ENCODE assay signal across 8 mouse cellular contexts in the genomic region with DNA sequence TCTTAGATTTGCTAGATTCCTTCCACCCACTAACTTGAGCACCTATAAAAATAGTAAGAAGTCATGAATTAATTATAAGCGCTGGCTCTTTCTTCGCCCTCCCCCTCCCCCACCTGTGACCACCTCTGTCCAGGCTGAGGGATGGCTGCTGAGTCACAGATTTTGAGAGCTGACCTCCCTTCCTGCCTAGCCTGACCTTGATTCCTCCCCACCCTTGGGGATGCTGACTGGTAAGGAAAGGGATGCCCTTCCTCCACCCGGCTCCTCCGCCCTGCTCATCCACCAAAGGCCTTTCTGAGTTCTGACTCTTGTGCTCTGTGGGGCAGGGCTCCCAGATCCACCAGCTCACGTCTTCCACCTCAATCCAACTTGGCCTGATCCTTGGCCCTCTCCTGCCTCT. TPM values are rescaled to one million over a fixed set of nuclear protein-coding genes. Genes with fewer than 3 reads are reported as not detected.
A peak's percentile ranks its signal among the peaks of the same experiment; 100 is the strongest.
DNase-seq lines count a peak whose midpoint lies in the region; ATAC-seq lines count a peak whose summit lies in the region.

No protein-coding gene starts in this region.

- H3K27me3 ChIP-seq in heart, embryonic 14.5 days (ENCODE audit: control insufficient read depth, insufficient read depth, low read length): peaks cover 6% of the 10 kb centered on the region; the same call in 1 of the 2 replicates
- peaks cover 4% of the 10 kb centered on the region; the same call in 1 of the 2 replicates for H3K27me3 ChIP-seq in embryonic facial prominence, embryonic 13.5 days

- H3K9ac ChIP-seq in heart, embryonic 14.5 days (ENCODE audit: low read length): peak overlapping the region; percentile 21; the same call in 1 of the 2 replicates
- peak overlapping the region; percentile 91; the same call in 1 of the 2 replicates for H3K9ac ChIP-seq in embryonic facial prominence, embryonic 13.5 days

- H3K9me3 ChIP-seq in heart, embryonic 14.5 days (ENCODE audit: control insufficient read depth, low read length): no peaks in the 10 kb centered on the region
- H3K9me3 ChIP-seq in embryonic facial prominence, embryonic 13.5 days: no peaks in the 10 kb centered on the region

- no peak for DNase-seq in heart, adult 18-20 months
- DNase-seq in 3T3-L1 (ENCODE audit: low read depth, low spot score): peak; percentile 63
- peak; percentile 31 to 52 for DNase-seq in kidney, postnatal 4 days
- DNase-seq in retina, postnatal 1 day: no peak
- DNase-seq in frontal cortex, postnatal 36 days (ENCODE audit: low spot score in 2 of 2): no peak
- no peak for DNase-seq in retina, embryonic 14.5 days (ENCODE audit: low spot score)

- 0 out of 4 replicates have a peak overlapping the region, but pooled peaks of 1 of the 2 experiments have one; percentile 3 for H3K27ac ChIP-seq in heart, embryonic 14.5 days (replicated peaks in 1 of 2; ENCODE audit: control insufficient read depth in 1 of 2, insufficient read depth in 1 of 2, low read depth in 2 of 2, low read length in 2 of 2)
- H3K27ac ChIP-seq in embryonic facial prominence, embryonic 13.5 days: no peak overlapping the region

- no peak for ATAC-seq in heart, embryonic 14.5 days (ENCODE audit: insufficient number of reproducible peaks, insufficient read depth, low FRiP score, low read depth)
- no peak for ATAC-seq in embryonic facial prominence, embryonic 13.5 days (ENCODE audit: insufficient number of reproducible peaks, insufficient read depth, low FRiP score, low TSS enrichment, low read depth)

- peaks cover 18 to 34% of the 10 kb centered on the region in 2 experiments for H3K4me1 ChIP-seq in heart, embryonic 14.5 days (ENCODE audit: control insufficient read depth in 2 of 2, insufficient read depth in 2 of 2, low read length in 2 of 2)
- peaks cover 46% of the 10 kb centered on the region for H3K4me1 ChIP-seq in embryonic facial prominence, embryonic 13.5 days

- H3K36me3 ChIP-seq in heart, embryonic 14.5 days (ENCODE audit: control insufficient read depth, insufficient read depth, low read length): no peaks in the 10 kb centered on the region
- no peaks in the 10 kb centered on the region for H3K36me3 ChIP-seq in embryonic facial prominence, embryonic 13.5 days

- no peak overlapping the region for H3K4me3 ChIP-seq in heart, embryonic 14.5 days (ENCODE audit: control insufficient read depth in 1 of 2, insufficient read depth in 1 of 2, low read depth in 1 of 2, low read length in 2 of 2)
- no peak overlapping the region for H3K4me3 ChIP-seq in embryonic facial prominence, embryonic 13.5 days

- peak overlapping the region; percentile 76; the same call in 1 of the 2 replicates for H3K4me2 ChIP-seq in heart, embryonic 14.5 days (ENCODE audit: low read length)
- peak overlapping the region; percentile 80 for H3K4me2 ChIP-seq in embryonic facial prominence, embryonic 13.5 days

- 71% methylated on average over 5 of the region's 5 CpGs for WGBS in heart, embryonic 14.5 days
- WGBS in embryonic facial prominence, embryonic 13.5 days: 53% methylated on average over 5 of the region's 5 CpGs

RNA-seq across cellular contexts. Expression of a gene that starts 2.9 kb away (rescaled TPM):
- 10.3 and 10.5 TPM in 2 replicates for polyA plus RNA-seq in heart, embryonic 14.5 days (2014; fragmentation: Nextera tagmentation; extraction: Ambion mirVana)
- 1 to 10 TPM; 4.4 to 4.5 TPM for total RNA-seq in heart, adult 18-20 months (2021)
- polyA plus RNA-seq in embryonic facial prominence, embryonic 13.5 days (2015; fragmentation: Nextera tagmentation; extraction: Ambion mirVana): 12.3 and 14.1 TPM in 2 replicates

RNA-seq across cellular contexts. Expression of a gene that starts 17.0 kb away (rescaled TPM):
- polyA plus RNA-seq in heart, embryonic 14.5 days (2014; fragmentation: Nextera tagmentation; extraction: Ambion mirVana): 7.4 and 7.8 TPM in 2 replicates
- 1 to 10 TPM; 2.4 to 3.6 TPM for total RNA-seq in heart, adult 18-20 months (2021)
- 4.0 and 6.2 TPM in 2 replicates for polyA plus RNA-seq in embryonic facial prominence, embryonic 13.5 days (2015; fragmentation: Nextera tagmentation; extraction: Ambion mirVana)

RNA-seq across cellular contexts. Expression of a gene that starts 19.0 kb away (rescaled TPM):
- 191 and 195 TPM in 2 replicates for polyA plus RNA-seq in heart, embryonic 14.5 days (2014; fragmentation: Nextera tagmentation; extraction: Ambion mirVana)
- total RNA-seq in heart, adult 18-20 months (2021): 100 to 1,000 TPM; 140 to 166 TPM
- polyA plus RNA-seq in embryonic facial prominence, embryonic 13.5 days (2015; fragmentation: Nextera tagmentation; extraction: Ambion mirVana): 173 and 181 TPM in 2 replicates

RNA-seq across cellular contexts. Expression of a gene that starts 35.2 kb away (rescaled TPM):
- 2,259 and 2,271 TPM in 2 replicates for polyA plus RNA-seq in heart, embryonic 14.5 days (2014; fragmentation: Nextera tagmentation; extraction: Ambion mirVana)
- total RNA-seq in heart, adult 18-20 months (2021): 1,000 to 10,000 TPM; 2,170 to 2,492 TPM
- 880 and 943 TPM in 2 replicates for polyA plus RNA-seq in embryonic facial prominence, embryonic 13.5 days (2015; fragmentation: Nextera tagmentation; extraction: Ambion mirVana)

RNA-seq across cellular contexts. Expression of a gene that starts 35.3 kb away (rescaled TPM):
- 19.3 and 23.5 TPM in 2 replicates for polyA plus RNA-seq in heart, embryonic 14.5 days (2014; fragmentation: Nextera tagmentation; extraction: Ambion mirVana)
- total RNA-seq in heart, adult 18-20 months (2021): 10 to 100 TPM; 30.1 to 31.0 TPM
- 9.6 and 17.5 TPM in 2 replicates for polyA plus RNA-seq in embryonic facial prominence, embryonic 13.5 days (2015; fragmentation: Nextera tagmentation; extraction: Ambion mirVana)

Comparison
In these comparisons a context has a peak if more than half of its experiments do, and no peak if none do; other contexts are left out.
1. DNase-seq: peak in 3T3-L1 (single experiment) and kidney, postnatal 4 days (2 of 2); none in heart, adult 18-20 months (0 of 2), retina, postnatal 1 day (single experiment), frontal cortex, postnatal 36 days (0 of 2) and retina, embryonic 14.5 days (single experiment).